Mouse (Mus musculus): ENCODE data around the gene Rala.

DNA sequence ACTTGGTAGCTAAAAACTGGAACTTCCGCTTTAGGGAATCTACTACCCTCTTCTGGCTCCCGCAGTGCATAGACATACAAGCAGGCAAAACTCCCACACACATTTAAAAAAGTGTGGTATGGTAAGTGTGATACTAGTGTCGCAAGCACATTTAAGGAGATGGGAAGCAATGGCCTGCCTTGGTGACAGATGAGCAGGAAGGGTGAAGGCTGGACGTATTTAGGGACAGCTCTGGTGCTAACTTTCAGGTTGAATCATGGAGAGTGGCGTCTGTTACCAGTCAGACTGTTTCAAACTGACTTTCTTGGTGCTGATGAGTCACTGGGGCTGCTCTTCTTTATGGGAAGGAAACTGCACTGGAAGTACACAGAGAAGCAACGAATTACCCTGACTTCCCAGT is 52.5 kb downstream of the Rala start:
- no peak for TF ChIP-seq POLR2A (IDR thresholded peaks at IDR 0.05; ENCODE audit: insufficient read depth, low read length)
- no peak for TF ChIP-seq CTCF (IDR thresholded peaks at IDR 0.05; ENCODE audit: low read depth, low read length)
